Mouse (Mus musculus) lung, postnatal 25 days (tissue): Measurements from ENCODE around the gene Rad23a.

Experiments used
- DNase-seq: peaks from one replicate; pipeline ENCODE4 v3.0.0; 2022; ENCODE audit warnings: low spot score

The Rad23a gene

GRCm38 (mm10) chr8:84787523-84788302 lies 52.8 kb downstream of the Rad23a start:
- no peak for DNase-seq

- no peak for DNase-seq
Observed at GRCm38 (mm10) chr8:84786801-84787467, 53.5 kb downstream of the Rad23a start.

- DNase-seq, result peak; percentile 79
Observed at GRCm38 (mm10) chr8:84785756-84786677, 54.4 kb downstream of the Rad23a start.

- no peak for DNase-seq
Observed at GRCm38 (mm10) chr8:84785506-84785755, 55.0 kb downstream of the Rad23a start.

- DNase-seq, result no peak
Observed at GRCm38 (mm10) chr8:84784681-84785505, 55.6 kb downstream of the Rad23a start.
